Mouse (Mus musculus): Measurements from ENCODE around the gene Zkscan1.
A peak's percentile ranks its signal among the peaks of the same experiment; 100 is the strongest.
"Not testable (repeated sequence)": the region's sequence is repeated elsewhere in the genome, so short reads cannot be mapped to it uniquely, and the experiment has no call there.

The Zkscan1 gene

DNA sequence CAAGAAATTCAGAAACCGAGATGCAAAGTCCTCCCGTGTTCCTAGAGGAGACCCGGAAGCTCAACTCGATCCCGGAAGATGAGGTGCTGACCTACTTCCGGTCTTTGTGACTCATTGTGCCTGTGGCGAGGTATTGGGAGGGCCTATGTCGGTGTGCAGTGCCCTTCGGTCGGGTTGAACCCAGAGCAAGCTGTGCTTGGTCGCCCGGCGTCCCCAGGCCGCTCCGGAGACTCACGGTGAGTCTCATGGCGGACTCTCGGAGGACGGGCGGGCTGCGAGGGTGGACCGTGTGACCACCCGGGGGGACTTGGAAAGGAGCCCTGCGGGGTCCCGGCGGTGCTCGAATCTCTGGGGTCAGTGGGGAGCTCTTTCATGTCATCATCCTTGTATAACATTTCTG, at the start of gene Zkscan1:
Gene Zkscan1, plus strand, starts transcription at position 89 of the 400 bp plus-strand sequence.
- peak; percentile 100 for ATAC-seq (ENCODE audit: low TSS enrichment)

- not testable (repeated sequence) for ATAC-seq (ENCODE audit: low TSS enrichment)
Observed at GRCm38 (mm10) chr5:138052894-138053293, 32.0 kb upstream of the Zkscan1 start, which contains the start of gene Smok3c. Gene Smok3c (plus strand): TSS chr5:138053194.

DNA sequence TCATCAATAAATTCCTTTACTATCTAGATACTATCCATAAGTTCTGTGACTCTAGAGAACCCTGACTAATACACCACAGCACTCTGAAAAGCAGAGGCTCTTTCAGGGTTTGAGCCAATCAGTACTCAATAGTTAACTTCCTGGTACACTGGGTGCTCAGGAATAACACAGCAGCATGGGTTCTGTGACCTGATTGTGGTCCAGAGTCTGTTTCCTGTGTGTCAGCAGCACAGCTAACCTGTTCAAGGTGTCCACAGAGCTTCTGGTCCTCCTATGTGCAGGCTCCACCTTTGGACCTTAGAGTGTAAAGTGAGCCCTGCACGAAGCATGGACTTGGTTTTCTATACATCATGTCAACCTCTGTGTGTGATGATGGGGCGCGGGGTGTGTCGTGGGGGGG, 11.1 kb upstream of the Zkscan1 start:
- no peak for ATAC-seq (ENCODE audit: low TSS enrichment)

GRCm38 (mm10) chr5:138075684-138076083, 9.2 kb upstream of the Zkscan1 start:
- ATAC-seq (ENCODE audit: low TSS enrichment): no peak

- ATAC-seq (ENCODE audit: low TSS enrichment): no peak
Observed at GRCm38 (mm10) chr5:138076148-138076547, 8.7 kb upstream of the Zkscan1 start.

GRCm38 (mm10) chr5:138080456-138080855, 4.4 kb upstream of the Zkscan1 start:
- ATAC-seq (ENCODE audit: low TSS enrichment): no peak

- no peak for ATAC-seq (ENCODE audit: low TSS enrichment)
Observed at GRCm38 (mm10) chr5:138081446-138081845, 3.4 kb upstream of the Zkscan1 start.

DNA sequence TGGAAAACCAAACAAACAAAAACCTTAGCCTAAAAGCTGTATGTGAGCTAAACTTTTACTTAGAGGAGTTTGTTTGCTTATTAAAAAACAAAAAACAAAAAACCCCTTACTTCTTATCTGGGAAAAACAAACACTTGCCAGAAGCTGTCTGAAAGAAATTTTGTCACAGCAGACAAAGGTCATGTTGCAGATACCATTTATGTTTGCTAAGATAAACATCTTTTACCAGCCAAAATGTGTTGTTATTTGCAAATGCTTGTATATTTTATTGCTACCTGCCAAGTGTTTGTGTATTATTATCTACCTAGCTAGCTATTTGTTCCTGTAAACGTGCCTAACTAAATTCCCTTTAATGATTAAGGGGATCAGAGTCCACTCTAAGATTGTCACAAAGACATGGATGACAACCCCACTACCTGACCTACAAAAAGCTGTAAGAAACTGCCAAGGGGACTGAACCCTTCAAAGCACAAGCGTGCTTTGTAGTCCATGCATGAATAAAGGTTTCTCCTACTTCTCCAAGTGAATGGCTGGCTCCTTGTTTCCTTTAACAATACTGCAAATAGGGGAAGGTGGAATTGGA, 1.5 kb upstream of the Zkscan1 start:
- no peak for ATAC-seq (ENCODE audit: low TSS enrichment)

- ATAC-seq (ENCODE audit: low TSS enrichment): no peak
Observed at GRCm38 (mm10) chr5:138083936-138084335, 948 bp upstream of the Zkscan1 start.

GRCm38 (mm10) chr5:138084507-138084906, 377 bp upstream of the Zkscan1 start:
- peak; percentile 9; the same call in 1 of the 2 replicates for ATAC-seq (ENCODE audit: low TSS enrichment)

GRCm38 (mm10) chr5:138085421-138085911, 582 bp downstream of the Zkscan1 start:
- ATAC-seq (ENCODE audit: low TSS enrichment): peak; percentile 38; the same call in 1 of the 2 replicates

GRCm38 (mm10) chr5:138086842-138087241, 2.0 kb downstream of the Zkscan1 start:
- no peak for ATAC-seq (ENCODE audit: low TSS enrichment)

GRCm38 (mm10) chr5:138088366-138088765, 3.5 kb downstream of the Zkscan1 start:
- no peak for ATAC-seq (ENCODE audit: low TSS enrichment)

GRCm38 (mm10) chr5:138089108-138089551, 4.2 kb downstream of the Zkscan1 start:
- no peak for ATAC-seq (ENCODE audit: low TSS enrichment)

DNA sequence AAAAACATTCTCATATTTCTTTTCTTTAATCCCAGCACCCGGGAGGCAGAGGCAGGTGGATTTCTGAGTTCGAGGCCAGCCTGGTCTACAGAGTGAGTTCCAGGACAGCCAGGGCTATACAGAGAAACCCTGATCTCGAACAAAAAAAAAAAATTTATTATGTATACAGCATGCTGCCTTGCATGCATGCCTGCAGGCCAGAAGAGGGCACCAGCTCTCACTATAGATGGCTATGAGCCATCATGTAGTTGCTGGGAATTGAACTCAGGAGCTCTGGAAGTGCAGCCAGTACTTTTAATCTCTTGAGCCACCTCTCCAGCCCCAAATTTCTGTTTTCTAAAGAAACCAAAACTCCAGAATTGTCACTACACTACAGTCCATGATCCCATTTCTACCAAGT, 5.4 kb downstream of the Zkscan1 start:
- no peak for ATAC-seq (ENCODE audit: low TSS enrichment)

DNA sequence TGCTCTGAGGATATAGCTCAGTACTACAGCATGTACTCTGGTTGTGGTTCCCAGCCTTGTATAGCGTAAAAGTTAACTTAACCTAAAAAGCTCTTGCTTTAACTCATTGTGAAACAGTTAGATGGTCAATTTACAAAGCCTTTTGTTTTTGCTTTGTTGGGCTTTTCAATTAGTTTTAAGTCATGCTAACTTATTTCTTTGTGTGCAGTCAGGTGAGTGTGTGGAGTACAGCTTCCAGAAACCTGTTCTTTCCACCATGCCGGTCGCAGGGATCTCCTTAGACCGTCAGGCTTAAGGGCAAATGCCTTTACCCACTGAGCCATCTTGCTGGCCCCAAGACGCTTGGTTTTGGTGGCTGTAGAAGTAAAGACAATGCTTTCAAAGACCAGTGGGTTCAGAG, 5.9 kb downstream of the Zkscan1 start:
- no peak for ATAC-seq (ENCODE audit: low TSS enrichment)

- no peak for ATAC-seq (ENCODE audit: low TSS enrichment)
Observed at GRCm38 (mm10) chr5:138092771-138093170, 7.9 kb downstream of the Zkscan1 start.

DNA sequence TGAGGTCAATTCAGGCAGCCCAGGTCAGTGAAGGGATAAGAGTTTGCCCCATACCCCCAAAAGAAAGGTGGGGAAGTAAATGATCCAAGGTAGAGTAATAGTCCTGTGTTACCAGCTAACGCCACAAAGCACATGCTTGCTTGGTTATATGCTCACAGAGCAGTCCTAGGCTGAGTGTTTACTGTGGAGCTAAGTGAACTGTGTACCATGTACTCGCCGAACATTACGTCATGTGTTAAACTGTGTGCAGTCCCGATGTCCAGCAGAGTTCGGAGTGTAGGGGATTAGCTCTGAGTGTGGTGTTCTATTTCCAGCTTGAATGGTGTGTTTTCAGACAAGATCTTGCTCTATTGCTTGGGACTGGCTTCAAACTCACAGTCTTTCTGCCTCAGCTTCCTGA, 9.6 kb downstream of the Zkscan1 start:
- ATAC-seq (ENCODE audit: low TSS enrichment): no peak

- no peak for ATAC-seq (ENCODE audit: low TSS enrichment)
Observed at GRCm38 (mm10) chr5:138104976-138105375, 20.1 kb downstream of the Zkscan1 start.

DNA sequence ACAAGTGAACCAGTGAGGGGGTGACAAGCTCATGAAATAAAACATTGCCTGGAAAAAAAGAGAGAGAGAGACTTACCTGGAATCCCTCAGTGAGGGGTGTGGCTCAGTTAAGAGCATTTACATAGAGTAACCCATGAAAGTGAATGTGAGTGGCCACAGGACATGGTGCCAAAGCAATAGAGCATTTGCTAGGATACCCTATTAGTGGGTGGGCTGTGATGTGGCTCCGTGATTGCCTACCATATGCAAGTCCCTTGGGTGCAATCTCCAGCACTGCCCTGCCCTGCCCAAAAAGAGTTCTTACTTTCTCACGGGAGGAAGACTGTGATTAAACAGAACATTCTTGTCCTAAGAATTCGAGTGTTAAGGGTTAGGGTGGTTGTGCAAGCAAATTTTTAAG, 22.2 kb downstream of the Zkscan1 start:
- no peak for ATAC-seq (ENCODE audit: low TSS enrichment)

DNA sequence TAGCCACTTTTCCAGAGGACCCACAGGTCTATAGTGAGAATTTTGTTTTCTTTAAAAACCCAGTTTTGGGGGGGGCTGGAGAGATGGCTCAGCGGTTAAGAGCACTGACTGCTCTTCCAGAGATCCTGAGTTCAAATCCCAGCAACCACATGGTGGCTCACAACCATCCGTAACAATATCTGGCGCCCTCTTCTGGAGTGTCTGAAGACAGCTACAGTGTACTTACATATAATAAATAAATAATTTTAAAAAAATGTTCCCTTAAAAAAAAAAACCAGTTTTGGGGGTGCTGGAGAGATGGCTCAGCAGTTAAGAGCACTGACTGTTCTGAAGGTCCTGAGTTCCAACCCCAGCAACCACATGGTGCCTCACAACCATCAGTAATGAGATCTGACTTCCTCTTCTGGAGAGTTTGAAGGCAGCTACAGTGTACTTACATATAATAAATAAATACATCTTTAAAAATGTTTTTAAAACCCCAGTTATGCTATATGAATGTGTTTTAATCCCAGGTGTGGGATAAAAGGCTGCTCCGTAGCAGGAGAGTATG, 25.0 kb downstream of the Zkscan1 start:
- not testable (repeated sequence) for ATAC-seq (ENCODE audit: low TSS enrichment)

DNA sequence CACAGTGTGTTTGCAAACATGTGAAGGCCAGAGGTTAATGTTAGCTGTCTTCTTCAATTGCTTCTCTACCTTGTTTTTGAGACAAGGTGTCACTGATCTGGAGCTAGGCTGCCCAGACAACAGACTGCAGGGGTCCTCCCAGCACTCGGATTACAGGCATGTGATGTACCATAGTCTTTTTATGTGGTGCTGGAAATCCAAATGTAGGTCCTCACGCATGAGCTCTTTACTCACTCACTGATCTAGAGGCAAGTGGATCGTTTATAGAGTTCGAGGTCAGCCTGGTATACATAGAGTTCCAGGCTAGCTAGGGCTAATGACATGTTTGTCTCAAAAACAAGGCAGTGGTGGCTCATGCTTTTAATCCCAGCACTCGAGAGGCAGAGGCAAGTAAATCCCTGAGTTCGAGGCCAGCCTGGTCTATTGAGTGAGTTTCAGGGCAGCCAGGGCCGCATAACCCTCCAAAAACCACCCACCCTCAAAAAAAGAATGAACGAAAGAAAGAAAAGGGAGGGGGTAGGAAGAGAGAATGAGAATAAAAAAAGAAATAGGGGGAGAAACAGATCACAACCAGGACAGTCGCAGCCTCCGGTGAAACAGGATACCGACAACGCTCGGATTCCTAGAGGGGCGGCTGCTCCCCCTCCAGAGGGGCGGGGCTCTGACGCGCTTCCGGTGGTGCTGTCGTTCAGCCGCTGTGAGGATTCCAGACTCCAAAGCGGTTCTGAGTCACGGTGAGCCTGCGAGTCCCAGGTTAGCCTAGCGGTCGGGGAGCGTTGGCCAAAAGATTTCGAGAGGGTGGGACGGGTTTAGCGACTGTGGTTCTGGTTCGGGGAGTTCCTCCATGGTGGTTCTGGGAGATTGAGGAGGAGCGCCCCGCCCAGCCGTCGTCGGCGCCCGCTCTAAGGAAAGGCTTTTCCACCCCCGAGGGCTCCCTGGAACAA, 31.6 kb downstream of the Zkscan1 start, which contains the start of gene Zscan21:
Gene Zscan21, plus strand, starts transcription at position 649 of the 944 bp plus-strand sequence.
- peak; percentile 100 for ATAC-seq (ENCODE audit: low TSS enrichment)
